Mouse (Mus musculus): ENCODE results near the gene B230219D22Rik.

Gene B230219D22Rik

DNA sequence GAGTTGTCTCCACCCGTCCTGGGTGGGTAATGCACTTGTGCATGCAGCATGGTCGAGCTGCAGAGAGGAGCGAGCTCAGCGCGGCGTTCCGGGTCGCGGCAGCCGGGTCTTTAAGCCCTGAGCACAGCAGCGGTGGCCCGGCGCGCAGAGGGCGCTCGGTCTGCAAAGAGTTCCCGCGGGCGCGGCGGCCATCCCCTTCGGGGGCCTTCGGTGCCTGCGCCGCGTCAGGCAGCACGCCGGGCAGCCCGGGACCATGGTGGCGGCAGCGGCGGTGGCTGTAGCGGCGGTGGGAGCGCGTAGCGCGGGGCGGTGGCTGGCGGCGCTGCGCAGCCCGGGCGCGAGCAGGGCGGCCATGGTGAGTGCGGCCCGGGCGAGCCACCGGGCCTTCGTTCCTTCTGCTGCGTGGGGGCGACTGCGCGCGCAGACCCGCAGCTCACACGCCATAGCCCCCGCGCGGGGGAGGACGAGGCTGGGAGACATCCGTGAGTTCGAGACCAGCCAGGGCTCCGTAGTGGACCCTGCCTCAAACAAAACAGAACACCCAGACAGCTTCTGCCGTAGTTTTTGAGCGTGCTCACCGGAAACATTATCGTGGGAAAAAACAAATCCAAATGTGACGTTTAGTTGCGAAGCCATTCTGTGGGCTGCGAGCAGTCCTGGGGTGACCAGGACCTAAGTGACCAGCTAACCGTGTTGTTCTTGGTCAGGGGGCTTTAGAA lies 34.4 kb downstream of the B230219D22Rik start, which contains the start of gene Pcbd2:
Gene Pcbd2, plus strand, starts transcription at position 249 of the 719 bp plus-strand sequence.
- peak; percentile 90 to 93 for DNase-seq

DNA sequence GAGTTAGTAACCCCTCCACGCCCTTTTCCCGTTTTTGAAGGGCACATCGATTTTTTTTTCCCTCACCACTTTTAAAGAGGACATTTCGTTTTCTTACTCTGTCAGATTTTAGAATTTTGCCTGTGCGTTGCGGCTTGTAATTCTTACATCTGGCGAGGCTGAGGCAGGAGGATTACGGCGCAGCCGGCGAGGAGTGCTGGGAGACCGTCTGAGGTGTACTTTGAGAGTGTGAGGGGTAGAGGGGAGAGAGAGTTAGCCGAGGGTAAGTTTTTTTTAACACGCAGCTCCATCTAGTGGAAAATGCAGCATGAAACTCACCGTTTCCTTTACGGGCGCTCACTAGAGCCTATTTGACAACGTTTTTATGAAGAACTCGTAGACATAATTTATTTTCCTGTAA lies 34.9 kb downstream of the B230219D22Rik start:
- peak; percentile 71 to 81 for DNase-seq

DNA sequence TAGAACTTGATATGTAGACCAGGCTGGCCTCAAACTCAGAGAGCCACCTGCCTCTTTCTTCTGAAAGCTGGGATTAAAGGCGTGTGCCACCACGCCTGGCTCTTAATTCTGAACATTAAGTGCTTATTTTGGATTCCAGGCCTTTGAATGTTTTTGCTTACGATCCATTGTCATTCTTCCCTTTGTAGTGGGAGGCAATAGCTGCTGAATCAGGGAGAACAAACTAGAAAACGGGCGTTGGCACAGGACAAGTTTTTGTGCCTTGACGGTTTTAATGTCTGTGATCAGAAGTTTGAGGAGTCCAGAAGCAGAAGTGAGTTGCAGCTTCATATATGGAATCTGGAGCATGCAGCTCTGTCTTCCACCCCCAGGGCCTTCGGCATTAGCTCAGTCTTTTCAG lies 37.8 kb downstream of the B230219D22Rik start:
- no peak for DNase-seq

DNA sequence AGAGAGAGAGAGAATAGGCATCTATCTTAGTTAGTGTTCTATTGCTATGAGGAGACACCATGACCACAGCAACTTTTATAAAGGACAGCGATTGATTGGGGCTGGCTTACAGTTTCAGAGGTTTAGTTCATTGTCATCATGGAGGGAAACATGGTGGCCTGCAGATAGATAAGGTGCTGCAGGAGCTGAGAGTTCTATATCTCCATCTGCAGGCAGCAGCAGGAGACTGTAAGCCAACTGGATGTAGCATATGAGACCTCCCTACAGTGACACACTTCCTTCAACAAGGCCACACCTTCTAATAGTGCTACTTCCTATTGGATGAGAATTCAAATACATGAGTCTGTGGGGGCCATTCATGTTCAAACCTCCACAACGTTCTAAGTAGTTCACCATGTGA lies 39.2 kb downstream of the B230219D22Rik start:
- DNase-seq = no peak

DNA sequence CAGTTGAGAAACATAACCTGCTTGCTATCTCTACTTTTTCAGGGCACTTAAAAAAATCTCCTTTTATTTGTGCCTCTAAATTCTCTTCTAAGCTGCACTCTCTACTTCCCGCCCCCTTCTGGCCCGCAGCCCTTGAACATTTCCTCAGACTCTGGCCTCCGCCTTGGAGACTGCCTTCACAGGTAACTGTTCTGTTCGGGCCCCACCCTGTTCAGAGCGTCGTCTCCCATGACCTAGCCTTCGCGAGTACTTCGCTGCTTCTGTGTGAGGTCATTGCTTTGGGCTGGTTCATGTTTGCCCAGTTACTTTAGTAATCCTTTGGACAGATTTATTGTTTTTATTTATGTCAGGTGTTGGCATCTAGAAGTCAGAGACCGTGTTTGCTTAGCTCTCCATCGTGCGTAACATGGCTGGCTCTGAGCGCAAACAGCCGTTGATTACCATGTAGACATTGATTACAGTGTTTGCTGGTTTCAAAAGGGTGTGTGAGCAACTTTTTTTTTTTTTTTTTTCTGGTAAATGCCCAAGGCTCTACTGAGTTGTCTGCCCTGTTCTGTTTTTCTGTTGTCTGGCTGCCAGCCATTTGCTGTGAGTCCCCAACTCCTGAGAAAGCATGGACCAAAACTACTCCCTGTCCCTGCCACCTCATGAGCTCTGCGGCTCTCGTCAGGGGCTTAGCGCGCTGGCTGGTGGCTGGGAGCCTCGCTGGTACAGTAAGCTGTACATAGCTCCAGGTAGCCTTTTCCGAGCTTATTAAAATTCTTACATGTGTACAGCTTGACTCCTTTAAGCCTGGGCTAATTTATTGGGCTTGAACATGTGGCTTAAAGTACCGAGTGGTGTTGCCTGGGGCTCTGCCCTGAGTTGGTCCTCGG lies 40.9 kb downstream of the B230219D22Rik start:
- no peak for DNase-seq

DNA sequence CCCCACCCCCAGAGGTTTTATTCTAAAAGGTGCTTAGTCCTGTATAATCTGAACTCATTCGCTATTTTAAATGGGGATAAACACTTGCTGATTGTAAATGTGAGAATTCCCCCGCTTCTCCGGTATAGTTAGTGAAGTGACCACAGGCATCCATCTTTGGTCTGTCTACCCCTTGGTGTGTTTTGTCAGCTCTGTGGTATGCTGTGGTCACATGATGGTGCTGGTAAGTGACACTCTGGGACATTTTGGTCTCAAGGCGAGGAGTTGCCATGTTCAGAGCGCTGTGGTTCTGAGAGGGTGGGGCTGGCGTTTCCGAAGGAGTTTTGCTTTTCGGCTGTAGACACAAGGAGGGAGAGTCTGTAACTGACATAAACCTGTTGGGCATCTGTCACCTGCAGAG lies 45.0 kb downstream of the B230219D22Rik start:
- no peak for DNase-seq

DNA sequence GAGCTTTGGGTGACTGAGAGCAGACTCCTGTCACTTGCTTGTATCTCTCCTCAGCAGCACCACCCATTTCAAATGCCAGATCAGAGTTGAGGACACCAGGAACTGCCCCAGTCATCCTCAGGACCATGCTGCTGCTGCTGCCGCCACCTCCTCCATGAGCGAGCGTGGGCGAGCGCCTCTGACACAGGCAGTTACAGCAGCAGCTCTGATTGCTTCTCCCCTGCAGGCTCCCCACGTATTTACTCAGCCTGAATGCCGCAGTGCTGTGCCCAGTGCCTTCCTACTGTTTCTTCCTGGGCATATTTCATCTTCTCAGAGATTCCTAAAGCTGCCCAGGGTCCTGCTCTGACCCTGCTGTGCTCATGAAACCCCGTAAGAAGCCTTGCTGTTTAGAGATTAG lies 49.4 kb downstream of the B230219D22Rik start:
- peak in 1 of 2 experiments; percentile 30 for DNase-seq
